Mouse (Mus musculus) liver, adult 2 months (tissue): ENCODE results near the gene Pde3b. TPM values are rescaled to one million over a fixed set of nuclear protein-coding genes. Genes with fewer than 3 reads are reported as not detected.
A peak's percentile ranks its signal among the peaks of the same experiment; 100 is the strongest.

ENCODE experiments used
- DNase-seq: peaks from one replicate; pipeline ENCODE4 v3.0.0-alpha.2; 2011; ENCODE audit warnings: low read depth, low spot score; ENCODE audit errors: extremely low read depth
- H3K27ac ChIP-seq: fragments of 200-500 bp; replicated peaks from 2 replicates; pipeline ENCODE4 v1.5.1; 2012; ENCODE audit warnings: low read depth, mild to moderate bottlenecking, control low read depth, inconsistent platforms, low read length; ENCODE audit not compliant: insufficient read depth
- H3K27me3 ChIP-seq: fragments of 200-500 bp; 2 replicates; pipeline ENCODE4 v1.6.1; 2012; ENCODE audit warnings: mild to moderate bottlenecking, moderate library complexity, low read length, inconsistent platforms; ENCODE audit not compliant: control insufficient read depth, insufficient read depth
- H3K36me3 ChIP-seq: fragments of 200-500 bp; 2 replicates; pipeline ENCODE4 v1.6.1; 2012; ENCODE audit warnings: low read length, inconsistent platforms; ENCODE audit not compliant: control insufficient read depth, insufficient read depth
- H3K4me1 ChIP-seq: fragments of 200-500 bp; 2 replicates; pipeline ENCODE4 v1.6.1; 2011; ENCODE audit warnings: low read length; ENCODE audit not compliant: control insufficient read depth, insufficient read depth
- H3K4me3 ChIP-seq: fragments of 200-500 bp; 2 replicates; pipeline ENCODE4 v1.5.1; 2011; ENCODE audit warnings: low read depth, mild to moderate bottlenecking, control low read depth, low read length, moderate library complexity; ENCODE audit not compliant: insufficient read depth
- H3K79me2 ChIP-seq: fragments of 200-500 bp; 2 replicates; pipeline ENCODE4 v1.6.1; 2012; ENCODE audit warnings: inconsistent platforms, mild to moderate bottlenecking, low read length, moderate library complexity; ENCODE audit not compliant: control insufficient read depth, insufficient read depth
- H3K9ac ChIP-seq: fragments of 200-500 bp; 2 replicates; pipeline ENCODE4 v1.6.1; 2012; ENCODE audit warnings: low read depth, mild to moderate bottlenecking, control low read depth, inconsistent platforms, low read length
- CTCF ChIP-seq: fragments of 200-500 bp; IDR thresholded peaks from 2 replicates; pipeline ENCODE4 v1.5.1; 2011; ENCODE audit warnings: low read depth, low read length, control low read depth
- POLR2A ChIP-seq: fragments of 200-500 bp; IDR thresholded peaks from 2 replicates; pipeline ENCODE4 v1.6.1; 2011; ENCODE audit warnings: low read length, control low read depth; ENCODE audit not compliant: insufficient read depth; ENCODE audit errors: extremely low read depth
- WGBS: fragments of 180-500 bp; shearing (Covaris S2); methylation state at CpG from one replicate; pipeline ENCODE4 v1.1.7; 2018; 5-methylcytosine and 5-hydroxymethylcytosine counted together
- polyA plus RNA-seq: library from polyadenylated mRNA; depleted of rRNA; stranded (reverse); fragments of >200 nt; gene quantifications from 2 replicates; pipeline ENCODE4 v1.2.3, GENCODE M21; 2012; rRNA removed
- total RNA-seq: library from RNA; depleted of rRNA; stranded (reverse); fragments of >200 nt; gene quantifications from 2 replicates; pipeline ENCODE4 v1.2.3, GENCODE M21; 2014; rRNA removed

Pde3b gene
- total and polyA plus RNA-seq, 2 experiments, result 16.2 to 86.2 TPM

DNA sequence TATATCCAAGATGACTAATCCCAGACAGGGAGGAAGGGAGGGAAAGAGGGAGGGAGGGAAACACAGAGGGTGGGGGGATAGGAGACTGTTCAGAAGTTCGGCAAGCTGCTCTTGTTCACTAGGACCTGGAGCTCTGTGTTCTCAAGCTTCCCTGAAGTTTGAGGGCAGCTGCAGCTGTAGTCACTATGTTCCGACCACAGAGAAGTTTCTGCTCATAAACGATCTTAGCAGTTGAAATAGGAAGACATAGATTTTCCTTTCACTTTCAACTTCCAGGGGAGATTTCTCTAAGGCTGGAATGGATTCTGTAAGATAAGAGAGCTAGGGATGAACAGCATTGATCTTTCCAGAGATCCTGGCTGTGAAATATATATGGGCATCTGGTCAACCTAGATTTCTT lies 161.8 kb downstream of the Pde3b start:
- WGBS, result 55% methylated on average over 3 of the region's 3 CpGs
- Histone ChIP-seq H3K4me1 (no peaks in the 10 kb centered on the region), H3K79me2 (no peaks in the 10 kb centered on the region), H3K36me3 (no peaks in the 10 kb centered on the region), H3K9ac (no peak overlapping the region), H3K4me3 (peak overlapping the region; percentile 35), H3K27ac (no peak overlapping the region), H3K27me3 (no peaks in the 10 kb centered on the region)
- TF ChIP-seq POLR2A (no peak), CTCF (no peak)
- no peak for DNase-seq

GRCm38 (mm10) chr7:114577665-114578064 lies 162.6 kb downstream of the Pde3b start:
- Histone ChIP-seq H3K4me1 (no peaks in the 10 kb centered on the region), H3K27ac (no peak overlapping the region), H3K4me3 (no peak overlapping the region), H3K9ac (no peak overlapping the region), H3K79me2 (no peaks in the 10 kb centered on the region), H3K27me3 (no peaks in the 10 kb centered on the region), H3K36me3 (no peaks in the 10 kb centered on the region)
- 89% methylated on average over 1 of the region's 1 CpGs for WGBS
- no peak for TF ChIP-seq CTCF
- no peak for TF ChIP-seq POLR2A
- DNase-seq, result no peak

- no peaks in the 10 kb centered on the region for H3K4me1 ChIP-seq
- no peaks in the 10 kb centered on the region for H3K36me3 ChIP-seq
- H3K27me3 ChIP-seq, result no peaks in the 10 kb centered on the region
- 2% methylated on average over 4 of the region's 4 CpGs for WGBS
- TF ChIP-seq POLR2A, result no peak
- TF ChIP-seq CTCF, result peak; percentile 48
- DNase-seq, result peak; percentile 57
- no peaks in the 10 kb centered on the region for H3K79me2 ChIP-seq
- H3K9ac ChIP-seq, result no peak overlapping the region
- no peak overlapping the region for H3K27ac ChIP-seq
- no peak overlapping the region for H3K4me3 ChIP-seq
Measured at GRCm38 (mm10) chr7:114580426-114580825, 165.3 kb downstream of the Pde3b start.

- H3K27me3 ChIP-seq, result no peaks in the 10 kb centered on the region
- no peaks in the 10 kb centered on the region for H3K36me3 ChIP-seq
- no peak overlapping the region for H3K27ac ChIP-seq
- DNase-seq, result no peak
- TF ChIP-seq CTCF (no peak), POLR2A (no peak)
- no peak overlapping the region for H3K9ac ChIP-seq
- no peaks in the 10 kb centered on the region for H3K4me1 ChIP-seq
- WGBS, result 78% methylated on average over 5 of the region's 5 CpGs
- H3K79me2 ChIP-seq, result no peaks in the 10 kb centered on the region
- no peak overlapping the region for H3K4me3 ChIP-seq
Measured at GRCm38 (mm10) chr7:114581200-114581599, 166.1 kb downstream of the Pde3b start.

GRCm38 (mm10) chr7:114582441-114582840 lies 167.4 kb downstream of the Pde3b start:
- TF ChIP-seq CTCF (no peak), POLR2A (no peak)
- H3K4me1 ChIP-seq, result no peaks in the 10 kb centered on the region
- no peak overlapping the region for H3K9ac ChIP-seq
- no peak overlapping the region for H3K4me3 ChIP-seq
- no peak overlapping the region for H3K27ac ChIP-seq
- no peaks in the 10 kb centered on the region for H3K27me3 ChIP-seq
- no peaks in the 10 kb centered on the region for H3K79me2 ChIP-seq
- 13% methylated on average over 2 of the region's 2 CpGs for WGBS
- no peaks in the 10 kb centered on the region for H3K36me3 ChIP-seq
- peak; percentile 76 for DNase-seq

Other genes with a start within 250 kb of the Pde3b start
- 79.1 and 82.7 TPM in 2 replicates for gene Copb1, start 160.6 kb upstream of the Pde3b start, total RNA-seq
- gene Copb1, start 160.6 kb upstream of the Pde3b start, polyA plus RNA-seq, result 20.3 and 20.9 TPM in 2 replicates
- gene Psma1, start 139.2 kb upstream of the Pde3b start, total RNA-seq, result 189 and 194 TPM in 2 replicates
- gene Psma1, start 139.2 kb upstream of the Pde3b start, polyA plus RNA-seq, result 88.9 and 96.5 TPM in 2 replicates
- gene Cyp2r1, start 147.7 kb downstream of the Pde3b start, total RNA-seq, result 26.2 and 31.5 TPM in 2 replicates
- gene Cyp2r1, start 147.7 kb downstream of the Pde3b start, polyA plus RNA-seq, result 21.1 and 35.2 TPM in 2 replicates
- gene Calca, start 221.1 kb downstream of the Pde3b start, total RNA-seq, result not detected in 2 replicates
- gene Calca, start 221.1 kb downstream of the Pde3b start, polyA plus RNA-seq, result not detected in 2 replicates